Mouse (Mus musculus) ES-Bruce4 (cell line): Measurements from ENCODE around the gene Trim67.

Experiments used
- CTCF ChIP-seq: IDR thresholded peaks from one replicate; pipeline ENCODE4 v1.8.1; 2011; ENCODE audit warnings: low read depth, low read length
- POLR2A ChIP-seq: IDR thresholded peaks from one replicate; pipeline ENCODE4 v1.8.1; 2011; ENCODE audit warnings: low read length; ENCODE audit not compliant: insufficient read depth

- TF ChIP-seq POLR2A (no peak), CTCF (no peak)
Observed at GRCm38 (mm10) chr8:124816866-124817265, 24.0 kb downstream of the Trim67 start.
